Mouse (Mus musculus) thymus, postnatal 0 days (tissue): ENCODE measurements around the gene Il23a. TPM values are rescaled to one million over a fixed set of nuclear protein-coding genes. Genes with fewer than 3 reads are reported as not detected.
A peak's percentile ranks its signal among the peaks of the same experiment; 100 is the strongest.
"Not testable (repeated sequence)": the region's sequence is repeated elsewhere in the genome, so short reads cannot be mapped to it uniquely, and the experiment has no call there.

Experiments used
- DNase-seq: peaks from one replicate; pipeline ENCODE4 v3.0.0-alpha.2; 2015; ENCODE audit warnings: low spot score
- polyA plus RNA-seq: library from polyadenylated mRNA; unstranded; fragments of >200 nt; fragmentation: Nextera tagmentation; extraction: Ambion mirVana; gene quantifications from 2 replicates; pipeline ENCODE4 v1.2.1, GENCODE M21; 2015

Gene Il23a
- polyA plus RNA-seq = 2.5 and 3.1 TPM in 2 replicates

- DNase-seq = no peak
Measured at GRCm38 (mm10) chr10:128298702-128299171, at the start of gene Il23a. TSS of gene Il23a (minus strand) at chr10:128298752.

GRCm38 (mm10) chr10:128347541-128347940, 49.0 kb upstream of the Il23a start:
- no peak for DNase-seq

- peak; percentile 89 for DNase-seq
Measured at GRCm38 (mm10) chr10:128344568-128345275, 46.2 kb upstream of the Il23a start.

GRCm38 (mm10) chr10:128343436-128343835, 44.9 kb upstream of the Il23a start:
- DNase-seq = no peak

- peak; percentile 34 for DNase-seq
Measured at GRCm38 (mm10) chr10:128340257-128340656, 41.7 kb upstream of the Il23a start.

GRCm38 (mm10) chr10:128338948-128339347, 40.4 kb upstream of the Il23a start:
- no peak for DNase-seq

- DNase-seq = no peak
Measured at GRCm38 (mm10) chr10:128338415-128338814, 39.9 kb upstream of the Il23a start.

- peak; percentile 97 for DNase-seq
Measured at GRCm38 (mm10) chr10:128337306-128338181, 39.0 kb upstream of the Il23a start, which contains the start of gene Cs. TSS of gene Cs (plus strand) at chr10:128337734.

- DNase-seq = no peak
Measured at GRCm38 (mm10) chr10:128336597-128336996, 38.0 kb upstream of the Il23a start.

- DNase-seq = no peak
Measured at GRCm38 (mm10) chr10:128336195-128336594, 37.6 kb upstream of the Il23a start.

- peak; percentile 87 for DNase-seq
Measured at GRCm38 (mm10) chr10:128335582-128335981, 37.0 kb upstream of the Il23a start.

GRCm38 (mm10) chr10:128332358-128333249, 34.1 kb upstream of the Il23a start:
- DNase-seq = not testable (repeated sequence)

- DNase-seq = no peak
Measured at GRCm38 (mm10) chr10:128327610-128328009, 29.1 kb upstream of the Il23a start.

GRCm38 (mm10) chr10:128326825-128327224, 28.3 kb upstream of the Il23a start:
- DNase-seq = no peak

GRCm38 (mm10) chr10:128323516-128323915, 25.0 kb upstream of the Il23a start:
- peak; percentile 34 for DNase-seq

GRCm38 (mm10) chr10:128322141-128323108, 23.9 kb upstream of the Il23a start, which contains the start of gene Cnpy2:
TSS of gene Cnpy2 (plus strand) at chr10:128322459.
- peak; percentile 90 for DNase-seq

GRCm38 (mm10) chr10:128321641-128322040, 23.1 kb upstream of the Il23a start:
- DNase-seq = no peak

- no peak for DNase-seq
Measured at GRCm38 (mm10) chr10:128315578-128315977, 17.0 kb upstream of the Il23a start.

GRCm38 (mm10) chr10:128310902-128311301, 12.3 kb upstream of the Il23a start:
- DNase-seq = no peak

GRCm38 (mm10) chr10:128310177-128310576, 11.6 kb upstream of the Il23a start:
- DNase-seq = no peak
